Mouse (Mus musculus): ENCODE data around the gene C8g.

Gene C8g

DNA sequence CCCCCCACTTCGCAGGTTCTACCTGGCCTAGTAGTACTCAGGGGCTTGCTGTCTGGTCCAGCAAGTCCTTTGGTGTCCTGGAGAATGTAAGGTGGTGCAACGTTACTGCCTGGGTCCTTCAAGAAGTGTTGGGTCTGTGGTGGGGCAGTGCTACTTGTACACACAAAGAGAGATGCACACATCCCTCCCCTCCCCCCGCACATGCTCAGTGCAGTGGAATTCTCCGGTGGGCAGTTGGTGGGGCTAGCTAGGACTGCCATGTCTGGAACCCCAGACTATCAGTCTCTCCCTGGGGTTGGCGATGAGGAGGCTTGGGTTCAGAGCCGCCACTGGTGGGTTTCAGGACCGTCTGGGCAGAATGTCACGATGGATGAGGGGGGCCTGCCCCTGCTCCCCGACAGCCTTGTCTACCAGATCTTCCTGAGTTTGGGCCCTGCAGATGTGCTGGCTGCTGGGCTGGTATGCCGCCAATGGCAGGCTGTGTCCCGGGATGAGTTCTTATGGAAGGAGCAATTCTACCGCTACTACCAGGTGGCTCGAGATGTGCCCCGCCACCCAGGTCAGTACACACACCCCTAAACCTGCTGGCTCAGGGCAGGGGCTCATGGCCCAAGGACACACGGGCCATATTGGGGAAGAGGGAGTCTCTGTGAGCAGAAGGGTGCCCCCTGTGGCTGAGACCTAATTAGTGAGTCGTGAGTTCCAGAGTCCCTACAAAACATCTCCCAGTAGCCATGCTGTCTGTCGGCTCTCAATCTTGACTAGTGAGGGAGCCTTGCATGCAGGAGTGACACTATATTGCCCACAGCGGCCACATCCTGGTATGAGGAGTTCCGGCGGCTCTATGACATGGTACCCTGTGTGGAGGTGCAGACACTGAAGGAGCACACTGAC is at the start of gene C8g:
TSS of gene C8g (minus strand) at position 127 of the 894 bp plus-strand sequence.
- Histone ChIP-seq H3K4me3 (replicated peaks; ENCODE audit: low read length) (peak within 1 kb of the TSS; percentile 93), H3K36me3 (ENCODE audit: insufficient read depth, low read length) (peaks cover 31% of the 10 kb centered on the region), H3K27me3 (ENCODE audit: insufficient read depth, low read length) (no peaks in the 10 kb centered on the region), H3K4me1 (replicated peaks; ENCODE audit: low read depth, low read length) (peaks cover 68% of the 10 kb centered on the region), H3K9me3 (ENCODE audit: low read length) (no peaks in the 10 kb centered on the region)
- TF ChIP-seq NANOG (IDR thresholded peaks at IDR 0.05; ENCODE audit: borderline replicate concordance, low read length), result no peak
- TF ChIP-seq POU5F1 (IDR thresholded peaks at IDR 0.05; ENCODE audit: borderline replicate concordance, low read length), result no peak
- no peak for TF ChIP-seq CTCF (conservative IDR thresholded peaks at IDR 0.05; ENCODE audit: low read length)

DNA sequence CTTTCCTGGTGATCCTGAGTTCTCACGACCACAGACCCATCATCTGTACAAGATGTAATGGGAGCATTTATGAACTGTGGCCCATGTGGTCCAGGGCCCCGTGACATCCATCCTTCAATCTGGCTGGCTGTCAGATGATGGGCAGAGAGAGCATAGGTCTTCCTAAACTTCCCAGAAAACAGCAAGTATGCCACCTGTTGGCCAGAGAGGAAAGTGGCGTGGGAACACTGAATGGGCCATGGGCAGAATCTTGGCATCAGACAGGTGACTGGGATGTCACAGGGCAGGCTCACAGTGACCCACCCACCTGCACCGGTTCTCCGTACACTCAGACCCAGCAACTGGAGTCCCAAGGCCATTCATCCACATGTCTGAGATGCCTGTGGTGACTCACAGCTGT is 49.7 kb upstream of the C8g start:
- Histone ChIP-seq H3K9me3 (ENCODE audit: low read length) (no peaks in the 10 kb centered on the region), H3K4me1 (replicated peaks; ENCODE audit: low read depth, low read length) (peaks cover 16% of the 10 kb centered on the region), H3K36me3 (ENCODE audit: insufficient read depth, low read length) (no peaks in the 10 kb centered on the region), H3K4me3 (replicated peaks; ENCODE audit: low read length) (no peak overlapping the region), H3K27me3 (ENCODE audit: insufficient read depth, low read length) (no peaks in the 10 kb centered on the region)
- no peak for TF ChIP-seq POU5F1 (IDR thresholded peaks at IDR 0.05; ENCODE audit: borderline replicate concordance, low read length)
- peak; percentile 54 for TF ChIP-seq CTCF (conservative IDR thresholded peaks at IDR 0.05; ENCODE audit: low read length)
- no peak for TF ChIP-seq NANOG (IDR thresholded peaks at IDR 0.05; ENCODE audit: borderline replicate concordance, low read length)

DNA sequence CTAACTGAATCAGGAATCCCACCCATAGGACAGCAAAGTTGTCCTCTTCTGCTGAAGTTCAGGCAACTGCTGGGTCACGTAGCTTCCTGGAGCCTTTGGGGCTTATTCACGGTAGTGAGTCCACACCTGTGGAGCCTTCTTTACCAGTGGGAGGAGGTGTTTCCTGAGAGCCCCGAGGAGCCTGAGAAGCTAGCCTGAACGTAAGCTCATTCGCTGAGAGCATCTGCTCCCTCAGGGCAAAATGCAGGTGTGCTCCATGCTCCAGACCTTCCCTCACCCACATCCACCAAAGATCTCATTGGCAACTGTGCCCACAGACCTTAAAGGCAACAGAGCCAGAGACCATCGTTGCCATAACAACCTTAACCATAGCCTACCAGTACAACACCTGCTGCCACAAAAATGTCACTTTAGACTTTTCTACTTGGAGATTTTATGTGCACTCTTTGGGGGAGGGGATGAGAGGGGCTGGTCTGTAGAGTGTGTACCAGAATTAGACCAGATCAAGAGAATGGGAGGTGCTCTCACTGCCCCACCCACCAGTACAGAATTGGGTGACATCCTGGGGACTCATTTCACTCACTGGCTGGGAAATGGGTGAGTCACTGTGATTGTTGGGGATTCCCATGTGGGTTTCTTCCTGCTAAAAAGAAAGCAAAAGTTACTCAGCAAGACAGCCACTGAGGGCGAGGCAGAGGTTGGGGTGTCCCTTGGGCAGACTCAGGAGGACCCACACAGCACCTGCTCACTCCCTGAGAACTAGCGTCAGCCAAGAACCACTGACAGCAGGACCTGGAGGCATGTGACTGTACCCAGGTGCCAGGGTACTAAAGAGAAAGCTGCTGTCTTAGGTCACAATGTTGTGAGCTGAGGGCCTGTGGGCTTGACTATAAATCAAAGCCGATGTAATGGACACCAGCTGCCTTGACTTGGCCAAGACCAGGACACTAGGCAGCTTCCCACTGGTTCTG is 47.8 kb upstream of the C8g start:
- Histone ChIP-seq H3K36me3 (ENCODE audit: insufficient read depth, low read length) (peaks cover 9% of the 10 kb centered on the region), H3K4me3 (replicated peaks; ENCODE audit: low read length) (no peak overlapping the region), H3K9me3 (ENCODE audit: low read length) (no peaks in the 10 kb centered on the region), H3K4me1 (replicated peaks; ENCODE audit: low read depth, low read length) (peaks cover 28% of the 10 kb centered on the region), H3K27me3 (ENCODE audit: insufficient read depth, low read length) (no peaks in the 10 kb centered on the region)
- TF ChIP-seq NANOG (IDR thresholded peaks at IDR 0.05; ENCODE audit: borderline replicate concordance, low read length), result no peak
- TF ChIP-seq CTCF (conservative IDR thresholded peaks at IDR 0.05; ENCODE audit: low read length), result no peak
- TF ChIP-seq POU5F1 (IDR thresholded peaks at IDR 0.05; ENCODE audit: borderline replicate concordance, low read length), result no peak

DNA sequence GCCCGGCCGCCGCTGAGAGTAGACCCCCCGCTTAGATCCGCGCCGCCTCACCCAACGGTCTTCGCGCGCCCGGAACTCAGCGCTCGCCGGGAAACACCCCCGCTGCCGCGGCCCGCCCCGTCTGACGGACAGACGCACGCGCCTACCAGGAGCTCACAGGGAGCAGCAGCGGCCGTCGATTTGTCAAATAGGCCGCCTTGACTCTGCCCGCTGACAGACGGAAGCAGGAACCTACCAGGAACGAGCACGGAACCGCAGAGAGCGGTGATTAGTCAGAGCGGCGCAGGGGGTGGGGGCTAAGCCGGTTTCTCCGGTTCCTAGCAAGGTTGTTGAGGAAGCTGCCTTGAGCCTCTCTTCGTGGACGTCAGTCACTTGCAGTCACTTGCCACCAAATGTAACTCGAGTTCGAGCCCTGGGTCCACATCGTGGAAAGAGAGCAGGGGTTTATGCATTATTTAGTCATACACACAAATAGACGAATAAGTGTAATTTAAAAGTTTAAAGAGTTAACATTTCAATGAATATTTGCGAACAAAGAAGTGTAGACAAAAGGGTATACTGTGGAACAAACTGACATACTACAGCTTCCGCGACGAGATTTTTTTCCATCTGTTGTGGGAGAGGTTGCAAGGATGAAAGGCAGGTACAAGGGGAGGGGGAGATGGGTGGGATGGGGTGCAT is 45.4 kb upstream of the C8g start, which contains the start of gene Traf2:
TSS of gene Traf2 (minus strand) at position 130 of the 681 bp plus-strand sequence.
- TF ChIP-seq POU5F1 (IDR thresholded peaks at IDR 0.05; ENCODE audit: borderline replicate concordance, low read length) (no peak), NANOG (IDR thresholded peaks at IDR 0.05; ENCODE audit: borderline replicate concordance, low read length) (no peak), CTCF (conservative IDR thresholded peaks at IDR 0.05; ENCODE audit: low read length) (no peak)
- H3K4me1 ChIP-seq (replicated peaks; ENCODE audit: low read depth, low read length), result peaks cover 35% of the 10 kb centered on the region
- H3K36me3 ChIP-seq (ENCODE audit: insufficient read depth, low read length), result peaks cover 9% of the 10 kb centered on the region
- no peaks in the 10 kb centered on the region for H3K9me3 ChIP-seq (ENCODE audit: low read length)
- H3K4me3 ChIP-seq (replicated peaks; ENCODE audit: low read length), result peak within 1 kb of the TSS; percentile 86
- H3K27me3 ChIP-seq (ENCODE audit: insufficient read depth, low read length), result no peaks in the 10 kb centered on the region

DNA sequence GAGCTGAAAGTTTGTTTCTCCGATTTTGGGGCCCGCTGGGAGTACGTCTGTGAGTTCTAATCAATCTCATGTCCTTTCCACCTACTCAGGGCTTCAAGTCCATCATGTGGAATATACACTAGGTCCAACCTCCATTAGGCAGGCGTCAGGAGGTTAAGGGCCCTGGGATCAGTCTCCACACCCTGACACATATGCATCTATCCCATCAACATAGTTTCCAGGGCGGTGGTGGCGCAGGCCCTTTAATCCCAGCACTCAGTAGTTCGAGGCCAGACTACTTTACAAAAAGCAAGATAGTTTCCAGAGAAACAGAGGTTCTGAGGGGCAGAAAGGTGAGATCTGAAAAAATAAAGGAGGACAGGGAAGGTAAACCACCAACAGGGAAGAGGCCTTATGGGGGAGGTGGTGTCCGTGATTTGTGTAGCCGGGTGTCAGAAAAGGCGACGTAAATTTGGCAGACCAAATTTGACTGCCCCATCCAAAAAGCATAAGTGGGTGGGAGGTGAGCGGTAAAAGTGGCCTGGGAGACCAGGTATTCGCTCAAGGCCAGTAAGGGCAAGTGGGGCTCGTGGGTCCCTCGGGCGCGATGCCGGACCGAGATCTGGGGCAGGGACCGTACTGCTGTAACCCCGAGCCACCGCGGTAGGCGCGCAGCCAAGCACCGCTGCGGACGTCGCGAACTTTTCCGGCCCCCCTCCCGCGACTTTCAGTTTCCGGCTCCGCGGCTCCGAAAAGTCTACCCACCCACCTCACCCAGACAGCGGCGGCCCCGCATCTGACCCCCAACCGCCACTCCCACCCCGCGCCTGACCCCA is 44.7 kb upstream of the C8g start:
- no peaks in the 10 kb centered on the region for H3K9me3 ChIP-seq (ENCODE audit: low read length)
- peak overlapping the region; percentile 86 for H3K4me3 ChIP-seq (replicated peaks; ENCODE audit: low read length)
- peaks cover 40% of the 10 kb centered on the region for H3K4me1 ChIP-seq (replicated peaks; ENCODE audit: low read depth, low read length)
- H3K27me3 ChIP-seq (ENCODE audit: insufficient read depth, low read length), result no peaks in the 10 kb centered on the region
- H3K36me3 ChIP-seq (ENCODE audit: insufficient read depth, low read length), result peaks cover 9% of the 10 kb centered on the region
- no peak for TF ChIP-seq NANOG (IDR thresholded peaks at IDR 0.05; ENCODE audit: borderline replicate concordance, low read length)
- no peak for TF ChIP-seq CTCF (conservative IDR thresholded peaks at IDR 0.05; ENCODE audit: low read length)
- TF ChIP-seq POU5F1 (IDR thresholded peaks at IDR 0.05; ENCODE audit: borderline replicate concordance, low read length), result no peak

DNA sequence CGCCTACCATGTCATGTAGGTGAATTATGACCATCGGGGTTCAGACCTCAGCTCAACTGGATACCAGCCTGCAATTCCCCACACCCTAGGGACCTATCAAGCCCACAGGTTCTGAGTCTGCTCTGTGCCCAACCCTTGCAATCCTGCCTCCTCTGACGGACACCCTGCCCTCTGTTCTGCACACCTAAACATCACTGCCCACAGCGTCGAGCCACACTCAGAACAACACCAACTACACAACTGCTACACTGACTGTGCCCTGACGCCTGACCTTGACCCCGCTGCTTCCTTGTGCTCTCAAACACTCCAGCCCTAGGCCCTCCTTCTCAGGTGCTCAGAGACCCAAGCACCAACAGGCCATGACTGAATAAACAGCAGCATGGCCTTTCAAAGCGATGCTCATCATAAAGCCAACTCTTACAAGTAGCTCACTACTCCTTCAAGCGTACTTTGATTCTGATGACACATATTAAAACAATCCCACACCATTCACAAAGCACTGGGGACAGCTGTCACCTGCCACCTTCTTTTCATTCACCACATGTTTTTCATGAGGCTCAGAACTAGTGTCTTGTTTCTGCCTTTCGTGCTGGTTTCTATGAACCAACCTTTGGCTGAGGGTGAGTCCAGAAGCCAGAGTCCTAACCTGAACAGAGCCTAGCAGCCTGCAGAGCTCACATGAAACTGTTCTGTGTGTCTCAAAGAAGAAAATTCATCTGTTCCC is 40.3 kb upstream of the C8g start:
- TF ChIP-seq POU5F1 (IDR thresholded peaks at IDR 0.05; ENCODE audit: borderline replicate concordance, low read length), result no peak
- no peak for TF ChIP-seq CTCF (conservative IDR thresholded peaks at IDR 0.05; ENCODE audit: low read length)
- no peak for TF ChIP-seq NANOG (IDR thresholded peaks at IDR 0.05; ENCODE audit: borderline replicate concordance, low read length)
- Histone ChIP-seq H3K9me3 (ENCODE audit: low read length) (no peaks in the 10 kb centered on the region), H3K36me3 (ENCODE audit: insufficient read depth, low read length) (peaks cover 29% of the 10 kb centered on the region), H3K4me3 (replicated peaks; ENCODE audit: low read length) (no peak overlapping the region), H3K27me3 (ENCODE audit: insufficient read depth, low read length) (no peaks in the 10 kb centered on the region), H3K4me1 (replicated peaks; ENCODE audit: low read depth, low read length) (peaks cover 33% of the 10 kb centered on the region)

DNA sequence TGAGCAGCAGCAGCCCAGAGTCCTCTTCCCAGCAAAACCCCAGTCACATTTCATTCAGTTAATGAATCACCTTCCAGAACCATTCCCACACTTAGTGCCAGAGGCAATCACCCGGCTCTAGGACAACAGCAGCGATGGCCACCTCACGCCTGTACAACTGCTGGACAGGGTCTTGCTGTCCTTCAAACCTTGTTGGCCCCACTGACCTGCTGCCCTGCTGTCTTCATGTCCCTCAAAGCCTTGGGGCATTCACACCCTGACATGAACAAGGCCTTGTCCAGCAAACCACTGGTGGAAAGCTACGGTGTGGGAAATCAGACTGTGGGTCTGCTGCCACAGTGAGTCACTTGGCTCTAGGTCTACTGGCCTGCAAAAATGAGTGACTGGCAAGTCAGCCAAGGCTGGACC is 39.0 kb upstream of the C8g start:
- no peak overlapping the region for H3K4me3 ChIP-seq (replicated peaks; ENCODE audit: low read length)
- TF ChIP-seq CTCF (conservative IDR thresholded peaks at IDR 0.05; ENCODE audit: low read length), result no peak
- TF ChIP-seq POU5F1 (IDR thresholded peaks at IDR 0.05; ENCODE audit: borderline replicate concordance, low read length), result no peak
- TF ChIP-seq NANOG (IDR thresholded peaks at IDR 0.05; ENCODE audit: borderline replicate concordance, low read length), result no peak
- H3K9me3 ChIP-seq (ENCODE audit: low read length), result no peaks in the 10 kb centered on the region
- peaks cover 42% of the 10 kb centered on the region for H3K36me3 ChIP-seq (ENCODE audit: insufficient read depth, low read length)
- no peaks in the 10 kb centered on the region for H3K27me3 ChIP-seq (ENCODE audit: insufficient read depth, low read length)
- H3K4me1 ChIP-seq (replicated peaks; ENCODE audit: low read depth, low read length), result peaks cover 25% of the 10 kb centered on the region
